Mouse (Mus musculus): Measurements from ENCODE around the gene Sox13.

DNA sequence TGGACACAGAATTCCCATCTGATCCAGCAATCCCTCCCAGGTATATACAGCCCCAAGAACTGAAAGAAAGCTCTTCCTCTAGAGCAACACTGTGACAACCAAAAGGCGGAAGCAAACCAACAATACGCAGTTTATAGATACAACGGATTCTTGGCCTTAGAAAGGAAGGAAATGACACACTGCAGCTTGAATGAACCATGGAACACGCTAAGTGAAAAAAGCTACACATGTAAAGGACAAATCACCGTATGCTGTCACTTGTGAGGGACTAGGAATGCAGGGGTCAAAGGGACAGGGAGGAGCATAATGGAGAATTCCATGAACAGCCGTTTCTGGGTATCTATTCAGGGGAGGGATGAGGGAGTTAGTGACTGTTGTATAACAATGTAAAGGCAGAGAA lies 16.7 kb downstream of the Sox13 start:
- TF ChIP-seq CTCF (IDR thresholded peaks at IDR 0.05; ENCODE audit: low read depth, low read length) (no peak), POLR2A (IDR thresholded peaks at IDR 0.05; ENCODE audit: borderline replicate concordance, low read depth, low read length) (no peak)

Measured in bone marrow macrophage, adult 2 months (primary cell).